Mouse (Mus musculus): ENCODE results near the gene Auh. TPM values are rescaled to one million over a fixed set of nuclear protein-coding genes. Genes with fewer than 3 reads are reported as not detected.

Auh gene
- polyA plus RNA-seq, 1 experiment from 2014 or later = 48.1 TPM

DNA sequence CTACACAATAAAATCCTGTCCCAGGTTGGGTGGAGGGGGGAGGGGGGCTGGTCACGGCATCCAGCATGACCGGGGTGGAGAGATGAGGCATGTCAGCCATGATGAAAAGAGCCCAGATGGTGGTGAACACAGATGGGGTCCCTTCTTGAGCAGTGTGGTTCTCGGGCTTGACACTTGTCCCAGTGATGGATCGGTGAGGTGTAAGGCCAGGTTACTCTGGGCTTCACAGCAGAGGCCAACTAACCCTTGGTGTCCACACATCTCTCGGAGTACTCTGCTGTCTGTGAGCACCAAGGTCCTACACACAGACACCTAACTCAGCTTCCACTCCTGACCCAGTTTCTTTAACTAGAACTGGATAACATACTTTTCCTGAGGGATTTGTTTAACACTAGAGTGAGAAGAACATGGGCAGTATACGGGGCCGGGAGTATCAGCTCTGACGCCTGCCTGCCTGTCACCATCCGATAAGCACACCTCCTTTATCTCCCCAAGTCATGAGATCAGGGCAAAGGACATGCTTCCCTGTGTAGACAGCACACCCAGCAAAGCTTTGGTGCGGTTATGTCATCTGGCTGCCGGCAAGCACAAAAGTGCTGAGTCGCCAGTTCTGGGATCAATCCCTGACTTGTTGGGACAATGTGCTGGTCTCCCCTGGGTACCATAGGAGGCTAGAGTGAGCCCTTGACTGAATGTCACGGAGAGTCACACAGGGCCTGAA lies 98.3 kb downstream of the Auh start:
- WGBS = 95% methylated on average over 13 of the region's 13 CpGs
- no peak for ATAC-seq

DNA sequence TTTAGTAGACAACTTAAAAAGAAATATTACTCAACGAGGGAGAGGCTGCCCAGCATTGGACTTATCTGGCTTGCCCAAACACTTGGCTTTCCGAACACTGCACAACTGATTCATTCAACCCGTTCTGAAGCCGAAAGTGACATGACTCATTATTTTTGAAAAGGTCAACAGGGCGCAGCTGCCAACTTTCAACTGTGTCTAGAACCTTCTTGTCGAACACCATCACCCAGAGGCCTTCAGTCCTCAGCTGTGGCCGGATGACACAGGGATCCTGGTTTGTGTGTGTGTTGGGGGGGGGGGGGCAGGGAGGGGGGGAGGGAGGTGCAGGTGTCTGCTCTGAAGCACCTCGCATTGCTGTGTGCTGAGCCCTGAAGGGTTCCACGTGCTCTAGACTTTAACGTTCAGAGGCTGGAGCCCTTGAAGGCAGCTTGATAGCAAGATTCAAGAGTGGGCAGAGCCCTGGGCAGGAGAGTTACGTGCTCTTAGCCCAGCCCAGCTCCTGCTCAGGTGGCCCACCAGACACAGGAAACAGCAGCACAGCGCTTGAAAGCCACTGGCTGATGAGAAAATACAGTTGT lies 100.4 kb downstream of the Auh start:
- H3K36me3 ChIP-seq (ENCODE audit: poor library complexity, severe bottlenecking) = no peaks in the 10 kb centered on the region
- no peaks in the 10 kb centered on the region for H3K9me3 ChIP-seq (replicated peaks)
- peaks cover 2% of the 10 kb centered on the region; the same call in 1 of the 2 replicates for H3K4me1 ChIP-seq
- H3K27me3 ChIP-seq = no peaks in the 10 kb centered on the region
- no peak overlapping the region for H3K9ac ChIP-seq
- 79% methylated on average over 12 of the region's 12 CpGs for WGBS
- no peak overlapping the region for H3K4me2 ChIP-seq
- no peak overlapping the region for H3K27ac ChIP-seq
- no peak overlapping the region for H3K4me3 ChIP-seq
- ATAC-seq = no peak

More for the DNA sequence above, 98.3 kb downstream of the Auh start:
- Histone ChIP-seq H3K9ac (no peak overlapping the region), H3K4me2 (no peak overlapping the region), H3K4me1 (peaks cover 2% of the 10 kb centered on the region; the same call in 1 of the 2 replicates), H3K4me3 (no peak overlapping the region), H3K36me3 (ENCODE audit: poor library complexity, severe bottlenecking) (peaks cover 9% of the 10 kb centered on the region; the same call in 1 of the 2 replicates), H3K9me3 (replicated peaks) (no peaks in the 10 kb centered on the region), H3K27me3 (no peaks in the 10 kb centered on the region), H3K27ac (no peak overlapping the region)

DNA sequence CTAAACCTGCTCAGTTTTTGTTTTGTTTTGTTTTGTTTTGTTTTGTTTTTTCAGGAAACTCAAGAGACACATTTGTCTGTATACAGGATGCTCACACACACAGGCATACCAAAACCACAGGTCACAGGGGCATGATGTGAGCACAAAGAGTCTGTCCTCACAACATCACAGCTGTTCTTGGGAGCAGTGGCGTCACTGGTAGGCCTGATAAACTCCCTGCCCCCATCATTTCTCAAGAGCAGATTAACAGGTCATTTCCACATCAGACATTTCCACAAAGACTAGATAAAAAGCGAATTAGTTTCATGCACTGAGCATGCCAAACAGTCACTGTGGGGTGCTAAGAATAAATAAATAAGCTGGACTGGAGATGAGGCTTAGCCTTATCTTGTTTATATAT lies 101.3 kb downstream of the Auh start:
- no peak overlapping the region for H3K4me3 ChIP-seq
- no peak for ATAC-seq
- H3K4me1 ChIP-seq = peaks cover 2% of the 10 kb centered on the region
- H3K9ac ChIP-seq = no peak overlapping the region
- no peak overlapping the region for H3K27ac ChIP-seq
- H3K27me3 ChIP-seq = no peaks in the 10 kb centered on the region
- no peak overlapping the region for H3K4me2 ChIP-seq
- WGBS = 55% methylated on average over 2 of the region's 2 CpGs
- no peaks in the 10 kb centered on the region for H3K36me3 ChIP-seq (ENCODE audit: poor library complexity, severe bottlenecking)
- H3K9me3 ChIP-seq (replicated peaks) = no peaks in the 10 kb centered on the region

DNA sequence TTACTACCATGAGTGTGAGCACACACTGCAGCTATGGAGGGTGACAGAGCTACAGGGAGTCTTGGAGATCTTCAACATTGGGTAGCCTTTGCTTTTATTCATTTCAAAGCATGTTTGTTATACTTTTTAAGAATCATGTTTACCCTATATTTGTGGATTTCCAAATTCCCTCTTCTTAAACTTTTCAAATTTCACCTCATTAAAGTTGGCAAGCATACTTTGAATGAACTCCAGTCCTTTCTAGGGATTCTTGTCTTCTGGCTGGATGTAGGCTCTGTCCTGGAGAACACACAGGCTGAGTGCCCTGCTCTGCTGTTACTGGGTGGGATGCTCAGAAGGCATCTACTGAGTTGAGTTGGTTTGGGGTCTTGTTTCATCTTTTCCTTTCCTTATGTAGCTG lies 102.8 kb downstream of the Auh start:
- peaks cover 18% of the 10 kb centered on the region for H3K4me1 ChIP-seq
- no peak overlapping the region for H3K27ac ChIP-seq
- no peak overlapping the region for H3K4me2 ChIP-seq
- no peaks in the 10 kb centered on the region for H3K36me3 ChIP-seq (ENCODE audit: poor library complexity, severe bottlenecking)
- ATAC-seq = no peak
- no peak overlapping the region for H3K9ac ChIP-seq
- no peak overlapping the region for H3K4me3 ChIP-seq
- no peaks in the 10 kb centered on the region for H3K9me3 ChIP-seq (replicated peaks)
- no peaks in the 10 kb centered on the region for H3K27me3 ChIP-seq

DNA sequence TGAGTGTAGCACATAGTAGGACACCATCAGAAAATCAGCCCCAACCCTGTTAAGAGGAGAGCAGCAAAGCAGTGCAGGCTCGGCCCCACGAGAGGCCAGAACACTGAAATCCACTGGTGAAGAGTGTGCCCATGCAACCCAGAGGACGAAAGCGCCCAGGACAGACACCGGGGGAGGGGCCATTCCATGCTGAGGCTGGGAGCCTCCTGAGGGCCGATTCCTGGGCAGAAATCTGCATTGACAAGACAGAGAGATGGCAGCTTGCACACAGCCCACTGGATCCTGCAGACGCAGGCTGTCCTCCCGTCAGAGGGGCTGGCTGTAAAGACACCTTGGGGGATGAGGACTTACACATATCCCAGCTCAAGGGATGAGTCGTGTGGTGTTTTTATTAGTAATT lies 104.7 kb downstream of the Auh start:
- ATAC-seq = no peak
- Histone ChIP-seq H3K4me2 (no peak overlapping the region), H3K27ac (no peak overlapping the region), H3K27me3 (no peaks in the 10 kb centered on the region), H3K9ac (no peak overlapping the region), H3K4me3 (no peak overlapping the region), H3K9me3 (replicated peaks) (no peaks in the 10 kb centered on the region), H3K4me1 (peaks cover 22% of the 10 kb centered on the region), H3K36me3 (ENCODE audit: poor library complexity, severe bottlenecking) (no peaks in the 10 kb centered on the region)
- WGBS = 75% methylated on average over 9 of the region's 9 CpGs

DNA sequence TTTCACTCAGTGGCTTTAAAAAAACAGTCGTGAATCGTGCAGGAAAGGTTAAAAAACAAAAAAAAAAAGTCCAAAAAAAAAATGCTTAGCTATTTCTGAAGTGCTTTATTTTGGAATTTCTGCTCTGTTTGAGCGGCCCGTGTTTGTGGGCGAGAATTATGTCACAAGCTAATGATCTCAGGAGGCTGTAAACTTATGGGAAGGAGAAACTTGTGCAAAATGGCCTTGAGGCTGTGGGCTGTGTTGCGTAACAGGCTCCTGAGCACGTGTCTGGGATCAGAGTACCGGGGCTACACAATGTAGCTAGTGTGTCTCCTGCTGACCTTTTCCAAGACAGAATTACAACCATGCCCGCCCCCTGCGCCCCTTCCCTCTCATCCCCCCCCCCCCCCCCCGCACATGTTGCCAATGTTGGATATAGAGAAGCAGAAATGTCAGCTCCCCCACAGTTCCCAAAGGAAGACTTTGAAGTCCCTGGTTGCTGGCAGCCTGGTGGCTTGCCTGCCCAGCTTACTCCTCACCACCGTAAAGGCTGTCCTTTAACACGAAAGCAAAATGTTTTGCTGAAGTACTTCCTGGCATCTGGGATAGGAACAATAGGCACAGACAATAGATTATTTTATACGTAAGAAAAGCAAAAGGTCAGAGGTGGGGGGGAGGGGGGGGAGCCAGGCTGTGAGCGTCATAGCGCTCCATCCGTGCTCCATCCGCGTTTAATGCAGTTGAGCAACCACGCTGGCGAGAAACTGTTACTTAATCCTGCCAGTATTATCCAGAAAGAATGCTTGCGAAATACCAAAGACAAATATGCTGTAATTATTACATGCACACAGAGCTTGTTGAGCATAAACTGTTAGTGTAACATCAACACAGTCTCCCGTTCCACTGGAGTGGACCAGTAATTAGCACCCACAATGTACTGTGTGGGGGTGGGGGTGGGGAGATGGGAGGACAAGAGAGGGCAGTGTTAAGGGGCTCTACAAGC lies 107.0 kb downstream of the Auh start:
- H3K9ac ChIP-seq = no peak overlapping the region
- 0 out of 2 replicates have a peak, but pooled peaks have one; percentile 39 for ATAC-seq

DNA sequence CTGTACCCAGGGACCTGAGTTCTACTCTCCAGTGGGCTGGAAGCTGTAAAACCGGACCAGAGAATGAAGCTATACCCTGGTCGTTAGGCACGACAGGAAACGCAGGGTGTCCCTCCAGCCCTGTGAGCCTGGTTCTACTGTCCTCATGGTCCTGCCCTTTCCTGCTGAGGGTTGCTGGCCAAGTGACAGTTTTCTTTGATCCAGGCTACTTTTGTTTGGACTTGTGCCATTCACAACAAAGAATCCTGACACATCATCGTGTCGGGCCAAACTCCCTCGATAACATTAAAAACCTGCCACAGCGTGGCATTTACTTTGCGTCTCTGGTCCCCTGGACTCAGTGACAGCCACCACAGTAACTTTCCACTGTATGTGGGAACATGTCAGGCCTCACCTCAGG lies 107.9 kb downstream of the Auh start:
- no peak for ATAC-seq
- WGBS = 40% methylated on average over 9 of the region's 9 CpGs
- H3K9me3 ChIP-seq (replicated peaks) = no peaks in the 10 kb centered on the region
- H3K4me2 ChIP-seq = no peak overlapping the region
- no peaks in the 10 kb centered on the region for H3K27me3 ChIP-seq
- H3K4me1 ChIP-seq = peaks cover 36% of the 10 kb centered on the region
- H3K36me3 ChIP-seq (ENCODE audit: poor library complexity, severe bottlenecking) = no peaks in the 10 kb centered on the region
- no peak overlapping the region for H3K9ac ChIP-seq
- H3K27ac ChIP-seq = no peak overlapping the region; the same call in 1 of the 2 replicates
- no peak overlapping the region for H3K4me3 ChIP-seq

More for the DNA sequence above, 107.0 kb downstream of the Auh start:
- Histone ChIP-seq H3K27ac (no peak overlapping the region), H3K4me2 (peak overlapping the region; percentile 40), H3K4me1 (peaks cover 36% of the 10 kb centered on the region), H3K9me3 (replicated peaks) (no peaks in the 10 kb centered on the region), H3K4me3 (no peak overlapping the region), H3K36me3 (ENCODE audit: poor library complexity, severe bottlenecking) (no peaks in the 10 kb centered on the region), H3K27me3 (no peaks in the 10 kb centered on the region)
- WGBS = 15% methylated on average over 21 of the region's 23 CpGs

DNA sequence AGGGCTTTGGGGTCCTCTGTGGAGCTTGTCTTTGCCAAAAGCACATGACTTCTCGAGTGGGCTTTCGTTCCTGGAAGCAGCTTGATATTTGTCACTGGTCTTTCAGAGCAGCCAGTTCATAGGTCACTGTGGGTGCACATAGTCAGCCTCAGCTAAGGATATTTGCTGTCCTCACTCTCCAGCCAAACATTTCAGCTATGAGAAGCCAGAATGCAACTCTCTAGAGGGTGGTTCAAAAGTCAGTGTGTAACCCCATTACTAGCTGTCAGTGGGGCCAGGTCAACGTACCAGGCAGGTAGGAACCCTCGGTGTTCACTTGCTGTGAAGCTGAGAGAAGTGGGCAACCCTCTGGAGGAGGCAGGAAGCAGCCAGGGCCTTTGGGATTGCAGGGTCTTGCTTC lies 109.6 kb downstream of the Auh start:
- H3K9me3 ChIP-seq (replicated peaks) = no peaks in the 10 kb centered on the region
- H3K4me3 ChIP-seq = no peak overlapping the region
- H3K9ac ChIP-seq = no peak overlapping the region
- H3K27ac ChIP-seq = no peak overlapping the region
- H3K4me1 ChIP-seq = peaks cover 36% of the 10 kb centered on the region
- no peaks in the 10 kb centered on the region for H3K36me3 ChIP-seq (ENCODE audit: poor library complexity, severe bottlenecking)
- no peak for ATAC-seq
- WGBS = 91% methylated on average over 4 of the region's 4 CpGs
- no peaks in the 10 kb centered on the region for H3K27me3 ChIP-seq
- no peak overlapping the region for H3K4me2 ChIP-seq

DNA sequence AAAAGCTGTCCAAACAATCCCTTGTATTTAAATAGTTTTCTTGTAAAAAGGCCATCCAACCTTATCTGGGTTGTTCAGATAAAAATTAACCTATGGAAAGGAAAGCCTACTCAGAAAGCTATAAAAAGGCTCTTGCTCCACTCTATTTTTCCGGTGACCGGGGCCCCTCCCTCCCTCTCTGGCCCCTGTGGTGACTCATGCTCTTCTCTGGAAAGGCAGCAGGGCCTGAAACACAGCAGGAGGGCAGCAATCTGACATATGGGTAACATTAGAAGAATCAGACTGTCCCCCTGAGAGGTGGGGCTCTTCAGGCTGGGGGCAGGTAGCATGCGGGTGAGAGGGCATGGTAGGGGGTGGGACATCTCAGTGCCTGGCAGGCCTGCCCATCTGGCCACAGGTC lies 110.7 kb downstream of the Auh start:
- H3K4me1 ChIP-seq = peaks cover 36% of the 10 kb centered on the region
- peak overlapping the region; percentile 44 for H3K27ac ChIP-seq
- no peak overlapping the region for H3K9ac ChIP-seq
- WGBS = 42% methylated on average over 3 of the region's 3 CpGs
- H3K4me2 ChIP-seq = no peak overlapping the region
- no peak overlapping the region for H3K4me3 ChIP-seq
- H3K27me3 ChIP-seq = no peaks in the 10 kb centered on the region
- H3K36me3 ChIP-seq (ENCODE audit: poor library complexity, severe bottlenecking) = no peaks in the 10 kb centered on the region
- H3K9me3 ChIP-seq (replicated peaks) = no peaks in the 10 kb centered on the region
- ATAC-seq = no peak

DNA sequence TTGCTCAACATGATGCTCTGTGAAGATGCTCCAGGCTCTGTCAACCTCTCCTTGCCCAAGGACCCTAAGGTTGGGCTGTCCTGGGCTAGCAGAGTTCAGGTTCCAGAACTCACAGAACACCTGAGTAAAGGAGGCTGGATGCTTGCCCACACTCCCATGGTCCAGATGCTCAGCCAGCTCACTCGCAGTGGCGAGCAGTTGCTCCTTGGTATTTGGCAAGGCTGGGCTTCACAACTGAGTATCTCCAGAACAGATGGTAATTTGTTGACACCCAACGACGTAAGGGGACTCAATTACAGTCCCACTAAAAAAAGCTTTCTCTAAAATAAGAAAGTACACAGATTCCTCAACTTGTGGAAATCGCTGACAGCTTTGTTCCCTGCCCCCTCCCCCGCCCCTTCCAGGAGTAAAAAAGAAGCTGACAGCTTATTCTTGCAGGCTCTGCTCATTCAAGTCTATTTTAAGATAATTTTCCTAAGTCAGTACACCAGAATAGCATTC lies 111.4 kb downstream of the Auh start:
- Histone ChIP-seq H3K4me3 (no peak overlapping the region), H3K9me3 (replicated peaks) (no peaks in the 10 kb centered on the region), H3K36me3 (ENCODE audit: poor library complexity, severe bottlenecking) (no peaks in the 10 kb centered on the region), H3K9ac (no peak overlapping the region), H3K27ac (peak overlapping the region; percentile 44; the same call in 1 of the 2 replicates), H3K27me3 (no peaks in the 10 kb centered on the region), H3K4me1 (peaks cover 34% of the 10 kb centered on the region), H3K4me2 (no peak overlapping the region)
- ATAC-seq = peak; percentile 40; the same call in 1 of the 2 replicates
- WGBS = 54% methylated on average over 6 of the region's 6 CpGs

DNA sequence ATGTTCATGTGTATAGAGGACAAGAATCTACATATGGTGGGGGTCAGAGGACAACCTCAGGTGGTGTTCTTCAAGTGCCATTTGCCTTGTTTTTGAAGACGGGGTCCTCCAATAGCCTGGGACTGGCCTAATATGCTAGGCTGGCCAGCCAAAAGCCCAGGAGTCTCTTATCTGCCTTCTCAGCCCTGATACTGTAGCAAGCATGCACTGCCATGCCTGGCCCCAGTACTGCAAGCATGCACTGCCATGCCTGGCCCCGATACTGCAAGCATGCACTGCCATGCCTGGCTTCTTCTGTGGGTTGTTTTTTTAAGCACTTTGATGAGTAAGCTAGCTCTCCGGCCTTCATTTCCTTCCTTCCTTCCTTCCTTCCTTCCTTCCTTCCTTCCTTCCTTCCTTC lies 115.7 kb downstream of the Auh start:
- WGBS = 78% methylated on average over 3 of the region's 3 CpGs
- no peak for ATAC-seq
- Histone ChIP-seq H3K4me1 (peaks cover 16% of the 10 kb centered on the region), H3K4me2 (no peak overlapping the region), H3K9ac (no peak overlapping the region), H3K4me3 (no peak overlapping the region), H3K36me3 (ENCODE audit: poor library complexity, severe bottlenecking) (no peaks in the 10 kb centered on the region), H3K27ac (no peak overlapping the region), H3K27me3 (no peaks in the 10 kb centered on the region), H3K9me3 (replicated peaks) (no peaks in the 10 kb centered on the region)

Data from forebrain, embryonic 13.5 days (tissue).